In genomic region chr2:5610521-5610920, GRCm38 (mm10) we compare ENCODE assay signal across 13 mouse cellular contexts.
A peak's percentile ranks its signal among the peaks of the same experiment; 100 is the strongest.
DNase-seq lines count a peak whose midpoint lies in the region; TF ChIP-seq lines count a peak whose summit lies in the region.
"Had no signal": no experiment of that assay in that cellular context is flagged by ENCODE, and none has a peak within 500 bp of the region (broad histone marks: within the 10 kb centered on the region; RNA-seq: fewer than 3 reads in every experiment).

No protein-coding gene starts in this region.

- peak overlapping the region; percentile 8; the same call in 1 of the 2 replicates for H3K27ac ChIP-seq in gastrocnemius, adult 2 months
- H3K27ac ChIP-seq: kidney, embryonic 15.5 days had no signal

- TF ChIP-seq CTCF in gastrocnemius, adult 2 months (IDR thresholded peaks at IDR 0.05), result no peak

- DNase-seq in adrenal gland, adult 2 months, result peak; percentile 27
- no peak for DNase-seq in adrenal gland, adult 8-10 months
- DNase-seq in gastrocnemius, adult 2 months, result peak; percentile 53
- DNase-seq in gastrocnemius, postnatal 4 days (ENCODE audit: low spot score in 2 of 2), result no peak
- DNase-seq in NIH3T3 (ENCODE audit: low read depth), result peak; percentile 81
- peak; percentile 26 for DNase-seq in gastrocnemius, postnatal 14 days
- DNase-seq in retina, postnatal 1 day, result no peak
- no peak for DNase-seq in spleen, postnatal 10 days (ENCODE audit: low spot score in 2 of 2)
- DNase-seq: heart, adult 18-20 months; lung, embryonic 14.5 days; right cerebral cortex, adult 18-20 months; thymus, postnatal 4 days had no signal

- intact Hi-C loops in gastrocnemius, adult 2 months (cut with DNase I), result no loop called here
- intact Hi-C loops in gastrocnemius, postnatal 14 days (cut with DNase I; ENCODE audit: low total_unique reads), result no loop called here

- no peak overlapping the region for H3K4me3 ChIP-seq in gastrocnemius, adult 2 months
- H3K4me3 ChIP-seq: kidney, embryonic 15.5 days had no signal

Comparison
In these comparisons a context has a peak if more than half of its experiments do, and no peak if none do; other contexts are left out.
1. DNase-seq: peak in adrenal gland, adult 2 months (single experiment), gastrocnemius, adult 2 months (single experiment), NIH3T3 (single experiment) and gastrocnemius, postnatal 14 days (single experiment); none in adrenal gland, adult 8-10 months (single experiment), gastrocnemius, postnatal 4 days (0 of 2), retina, postnatal 1 day (single experiment) and spleen, postnatal 10 days (0 of 2).